Mouse (Mus musculus): ENCODE data around the gene Slc4a5. TPM values are rescaled to one million over a fixed set of nuclear protein-coding genes. Genes with fewer than 3 reads are reported as not detected.

Slc4a5 gene
- polyA plus RNA-seq, 1 experiment: not detected

GRCm38 (mm10) chr6:83254242-83254641 is 34.6 kb downstream of the Slc4a5 start:
- Histone ChIP-seq H3K4me3 (ENCODE audit: insufficient read depth, low read depth, low read length) (no peak overlapping the region), H3K27ac (replicated peaks; ENCODE audit: low read depth, low read length) (no peak overlapping the region), H3K4me1 (ENCODE audit: control insufficient read depth, insufficient read depth, insufficient read length, low read length) (no peaks in the 10 kb centered on the region)

- no peak overlapping the region for H3K4me3 ChIP-seq (ENCODE audit: insufficient read depth, low read depth, low read length)
- no peak overlapping the region for H3K27ac ChIP-seq (replicated peaks; ENCODE audit: low read depth, low read length)
- H3K4me1 ChIP-seq (ENCODE audit: control insufficient read depth, insufficient read depth, insufficient read length, low read length): no peaks in the 10 kb centered on the region
Observed at GRCm38 (mm10) chr6:83264516-83264915, 44.9 kb downstream of the Slc4a5 start.

GRCm38 (mm10) chr6:83265253-83265652 is 45.6 kb downstream of the Slc4a5 start:
- Histone ChIP-seq H3K4me3 (ENCODE audit: insufficient read depth, low read depth, low read length) (no peak overlapping the region), H3K4me1 (ENCODE audit: control insufficient read depth, insufficient read depth, insufficient read length, low read length) (no peaks in the 10 kb centered on the region), H3K27ac (replicated peaks; ENCODE audit: low read depth, low read length) (no peak overlapping the region)

- Histone ChIP-seq H3K27ac (replicated peaks; ENCODE audit: low read depth, low read length) (no peak overlapping the region), H3K4me3 (ENCODE audit: insufficient read depth, low read depth, low read length) (no peak overlapping the region), H3K4me1 (ENCODE audit: control insufficient read depth, insufficient read depth, insufficient read length, low read length) (no peaks in the 10 kb centered on the region)
Observed at GRCm38 (mm10) chr6:83265653-83266052, 46.0 kb downstream of the Slc4a5 start.

GRCm38 (mm10) chr6:83267616-83268015 is 48.0 kb downstream of the Slc4a5 start:
- Histone ChIP-seq H3K27ac (replicated peaks; ENCODE audit: low read depth, low read length) (no peak overlapping the region), H3K4me3 (ENCODE audit: insufficient read depth, low read depth, low read length) (no peak overlapping the region)

GRCm38 (mm10) chr6:83268144-83269010 is 48.7 kb downstream of the Slc4a5 start:
- Histone ChIP-seq H3K4me1 (ENCODE audit: control insufficient read depth, insufficient read depth, insufficient read length, low read length) (no peaks in the 10 kb centered on the region), H3K27ac (replicated peaks; ENCODE audit: low read depth, low read length) (no peak overlapping the region), H3K4me3 (ENCODE audit: insufficient read depth, low read depth, low read length) (peak overlapping the region; percentile 52)

More at GRCm38 (mm10) chr6:83267616-83268015, 48.0 kb downstream of the Slc4a5 start:
- no peaks in the 10 kb centered on the region for H3K4me1 ChIP-seq (ENCODE audit: control insufficient read depth, insufficient read depth, insufficient read length, low read length)

GRCm38 (mm10) chr6:83273733-83274132 is 54.1 kb downstream of the Slc4a5 start:
- Histone ChIP-seq H3K27ac (replicated peaks; ENCODE audit: low read depth, low read length) (no peak overlapping the region), H3K4me1 (ENCODE audit: control insufficient read depth, insufficient read depth, insufficient read length, low read length) (no peaks in the 10 kb centered on the region), H3K4me3 (ENCODE audit: insufficient read depth, low read depth, low read length) (no peak overlapping the region)

GRCm38 (mm10) chr6:83277151-83277550 is 57.5 kb downstream of the Slc4a5 start:
- no peak overlapping the region for H3K27ac ChIP-seq (replicated peaks; ENCODE audit: low read depth, low read length)
- H3K4me1 ChIP-seq (ENCODE audit: control insufficient read depth, insufficient read depth, insufficient read length, low read length): no peaks in the 10 kb centered on the region
- no peak overlapping the region for H3K4me3 ChIP-seq (ENCODE audit: insufficient read depth, low read depth, low read length)

GRCm38 (mm10) chr6:83278881-83279280 is 59.3 kb downstream of the Slc4a5 start:
- Histone ChIP-seq H3K4me1 (ENCODE audit: control insufficient read depth, insufficient read depth, insufficient read length, low read length) (no peaks in the 10 kb centered on the region), H3K27ac (replicated peaks; ENCODE audit: low read depth, low read length) (no peak overlapping the region), H3K4me3 (ENCODE audit: insufficient read depth, low read depth, low read length) (no peak overlapping the region)

- Histone ChIP-seq H3K4me1 (ENCODE audit: control insufficient read depth, insufficient read depth, insufficient read length, low read length) (no peaks in the 10 kb centered on the region), H3K27ac (replicated peaks; ENCODE audit: low read depth, low read length) (no peak overlapping the region), H3K4me3 (ENCODE audit: insufficient read depth, low read depth, low read length) (no peak overlapping the region)
Observed at GRCm38 (mm10) chr6:83280256-83280955, 60.8 kb downstream of the Slc4a5 start.

GRCm38 (mm10) chr6:83300447-83301229 is 81.0 kb downstream of the Slc4a5 start:
- Histone ChIP-seq H3K4me3 (ENCODE audit: insufficient read depth, low read depth, low read length) (no peak overlapping the region), H3K4me1 (ENCODE audit: control insufficient read depth, insufficient read depth, insufficient read length, low read length) (no peaks in the 10 kb centered on the region), H3K27ac (replicated peaks; ENCODE audit: low read depth, low read length) (no peak overlapping the region)

GRCm38 (mm10) chr6:83301294-83301693 is 81.7 kb downstream of the Slc4a5 start:
- Histone ChIP-seq H3K4me3 (ENCODE audit: insufficient read depth, low read depth, low read length) (no peak overlapping the region), H3K27ac (replicated peaks; ENCODE audit: low read depth, low read length) (no peak overlapping the region), H3K4me1 (ENCODE audit: control insufficient read depth, insufficient read depth, insufficient read length, low read length) (no peaks in the 10 kb centered on the region)

GRCm38 (mm10) chr6:83302264-83302663 is 82.6 kb downstream of the Slc4a5 start:
- H3K4me1 ChIP-seq (ENCODE audit: control insufficient read depth, insufficient read depth, insufficient read length, low read length): no peaks in the 10 kb centered on the region
- H3K4me3 ChIP-seq (ENCODE audit: insufficient read depth, low read depth, low read length): no peak overlapping the region
- no peak overlapping the region for H3K27ac ChIP-seq (replicated peaks; ENCODE audit: low read depth, low read length)

GRCm38 (mm10) chr6:83309017-83309416 is 89.4 kb downstream of the Slc4a5 start:
- no peak overlapping the region for H3K4me3 ChIP-seq (ENCODE audit: insufficient read depth, low read depth, low read length)
- H3K4me1 ChIP-seq (ENCODE audit: control insufficient read depth, insufficient read depth, insufficient read length, low read length): no peaks in the 10 kb centered on the region
- no peak overlapping the region for H3K27ac ChIP-seq (replicated peaks; ENCODE audit: low read depth, low read length)

- Histone ChIP-seq H3K4me1 (ENCODE audit: control insufficient read depth, insufficient read depth, insufficient read length, low read length) (no peaks in the 10 kb centered on the region), H3K4me3 (ENCODE audit: insufficient read depth, low read depth, low read length) (no peak overlapping the region), H3K27ac (replicated peaks; ENCODE audit: low read depth, low read length) (no peak overlapping the region)
Observed at GRCm38 (mm10) chr6:83311206-83311605, 91.6 kb downstream of the Slc4a5 start.
